Mouse (Mus musculus) brain, embryonic 18.5 days (tissue): ENCODE results near the gene Mark3.

Experiments used
- DNase-seq: peaks from one replicate; pipeline ENCODE4 v3.0.0-alpha.2; 2012; ENCODE audit warnings: low read depth, low spot score

Mark3 gene

DNA sequence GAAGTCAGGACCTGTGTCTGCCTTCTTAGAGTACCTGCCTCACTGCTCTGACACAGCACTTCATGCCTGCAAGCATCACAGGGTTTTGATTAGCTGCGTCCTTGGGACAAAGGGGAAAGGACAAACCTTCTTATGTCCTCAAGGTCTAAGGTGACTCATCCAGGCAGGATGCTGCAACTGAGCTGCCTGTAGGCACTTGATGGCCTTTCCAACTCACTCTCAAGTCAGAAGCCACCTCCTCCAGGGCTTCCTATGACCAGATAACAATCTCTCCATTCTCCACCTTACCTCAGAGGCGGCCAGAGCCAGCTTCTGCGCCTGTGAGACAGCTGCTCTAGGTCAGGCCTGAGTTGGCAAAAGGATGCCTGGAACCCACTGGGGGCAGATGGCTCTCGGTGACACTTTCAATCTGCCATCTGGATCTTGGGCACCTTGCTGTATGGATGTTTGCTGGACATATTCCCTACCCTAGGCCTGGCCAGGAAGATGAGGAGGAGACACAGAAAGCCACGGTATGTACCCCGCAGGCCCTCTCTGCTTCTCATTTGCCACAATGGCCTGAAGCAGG lies 124.1 kb downstream of the Mark3 start:
- no peak for DNase-seq

DNA sequence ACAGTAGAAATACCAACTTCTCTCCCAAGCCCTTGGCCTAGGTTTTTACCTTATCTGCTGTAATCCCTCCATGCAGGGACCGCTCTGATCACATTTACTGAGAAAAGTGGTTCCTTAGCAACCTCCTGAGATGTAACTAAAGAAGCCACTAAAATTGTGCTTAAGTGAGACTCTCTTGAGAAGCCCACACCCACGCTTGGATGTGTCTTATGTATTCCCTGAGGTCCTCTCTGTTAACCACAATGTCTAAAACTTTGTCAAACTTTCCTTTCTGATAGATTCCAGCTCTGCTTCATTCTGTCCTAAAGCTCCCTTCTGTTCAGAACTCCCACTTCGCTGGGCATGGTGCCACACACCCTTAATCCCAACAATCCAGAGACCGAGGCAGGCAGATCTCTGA lies 125.2 kb downstream of the Mark3 start:
- DNase-seq, result no peak

DNA sequence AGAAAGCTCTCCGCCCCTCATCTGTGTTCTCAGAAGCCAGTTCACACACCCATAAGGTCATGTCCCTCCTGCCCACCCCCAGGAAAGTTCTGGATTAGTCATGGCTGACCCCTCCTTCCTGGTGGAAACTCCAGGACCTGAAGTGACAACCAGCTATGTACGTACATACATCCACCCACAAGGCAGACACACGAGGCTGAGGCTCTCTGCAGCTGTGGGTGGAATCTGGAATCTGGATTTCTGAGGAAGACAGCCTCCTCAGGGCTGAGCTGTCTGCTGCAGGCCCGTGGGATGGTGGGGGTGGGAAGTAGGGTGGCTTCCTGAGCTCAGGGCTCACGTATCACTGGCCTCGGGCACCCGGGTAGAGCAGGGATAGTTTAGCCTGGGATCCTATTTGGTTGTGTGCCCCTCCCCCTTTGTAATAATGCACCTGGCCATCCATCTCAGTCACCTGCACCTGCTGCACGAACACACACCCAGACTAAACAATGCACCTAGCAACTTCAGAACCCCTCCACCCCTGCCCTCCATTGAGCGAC lies 126.7 kb downstream of the Mark3 start:
- no peak for DNase-seq

DNA sequence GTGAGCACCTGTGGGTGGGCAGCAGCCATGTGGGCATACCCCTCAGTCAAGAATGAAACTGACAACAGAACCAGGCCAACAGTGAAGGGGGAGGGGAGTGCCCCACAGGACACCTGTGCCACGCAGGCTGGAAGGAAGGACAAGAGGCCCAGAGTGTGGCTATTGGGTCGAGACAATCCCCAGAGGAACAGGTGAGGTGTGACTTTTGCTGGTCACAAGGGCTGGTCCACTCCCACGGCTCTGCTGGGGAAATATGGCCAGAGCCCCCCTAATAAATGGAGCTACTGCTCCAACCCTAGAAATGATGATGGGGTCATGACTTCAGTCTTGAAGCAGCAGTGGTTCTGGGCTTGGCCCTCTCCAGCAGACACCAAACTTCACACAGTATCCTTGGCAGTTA lies 129.0 kb downstream of the Mark3 start:
- DNase-seq, result no peak

DNA sequence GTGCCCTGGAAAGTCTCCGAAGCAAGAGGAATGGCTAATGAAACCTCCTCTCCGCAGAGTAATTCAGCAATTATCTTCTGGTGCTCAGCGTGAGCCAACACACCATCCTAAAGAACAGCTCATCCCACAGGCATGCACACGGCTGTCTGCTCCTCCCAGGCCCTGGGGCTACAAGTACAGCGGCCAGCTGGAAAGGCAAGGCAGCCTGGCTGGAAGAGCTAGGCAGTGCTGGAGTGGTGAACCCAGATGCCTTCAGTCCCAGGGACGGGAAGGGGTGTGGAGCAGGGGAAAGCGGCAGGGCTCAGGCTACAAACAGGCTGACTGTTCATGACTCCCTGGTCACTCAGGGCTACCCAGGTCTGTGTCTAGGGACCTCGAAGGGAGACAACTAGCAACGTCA lies 130.3 kb downstream of the Mark3 start:
- no peak for DNase-seq

DNA sequence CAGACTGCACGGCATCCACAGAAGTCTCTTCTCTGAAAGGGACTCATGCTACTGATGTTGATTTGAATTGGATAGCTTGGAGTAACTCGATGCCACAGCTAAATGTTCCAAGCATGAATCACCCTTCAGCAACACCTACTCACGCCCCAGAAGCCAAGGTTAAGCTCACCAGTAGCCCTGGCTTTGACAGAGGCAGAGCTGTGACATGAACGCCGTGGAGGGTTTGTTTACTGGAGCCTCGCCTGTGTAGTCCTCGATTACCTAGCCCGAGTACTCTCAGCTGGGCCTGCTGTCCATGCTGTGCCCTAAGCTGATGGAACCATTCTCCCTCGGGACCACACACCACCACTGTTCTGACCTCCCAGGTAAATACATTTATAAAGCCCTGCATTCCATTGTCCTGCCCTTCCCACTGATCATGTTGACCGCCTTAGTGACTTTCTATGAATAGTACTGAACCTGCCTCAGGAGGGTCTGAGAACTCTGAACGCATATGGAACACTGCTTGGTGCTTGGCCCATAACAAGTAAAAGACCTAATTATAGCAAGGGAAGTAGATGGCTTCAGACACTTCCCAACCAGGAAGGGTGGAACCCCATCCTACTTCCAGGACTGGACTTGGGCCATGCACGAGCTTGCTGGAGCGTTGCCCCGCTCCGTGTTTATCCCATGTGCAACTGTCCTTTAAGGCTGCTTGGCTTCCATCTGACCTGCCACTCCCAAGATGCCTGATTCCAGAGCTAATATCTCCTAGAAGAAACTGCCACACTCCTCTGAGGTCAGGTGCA lies 131.1 kb downstream of the Mark3 start:
- no peak for DNase-seq
